ENCODE assay signal across 22 mouse cellular contexts in genomic region chr19:60905477-60905876, GRCm38 (mm10). TPM values are rescaled to one million over a fixed set of nuclear protein-coding genes. Genes with fewer than 3 reads are reported as not detected.
A peak's percentile ranks its signal among the peaks of the same experiment; 100 is the strongest.
DNase-seq lines count a peak whose midpoint lies in the region; ATAC-seq and TF ChIP-seq lines count a peak whose summit lies in the region.
"Had no signal": no experiment of that assay in that cellular context is flagged by ENCODE, and none has a peak within 500 bp of the region (broad histone marks: within the 10 kb centered on the region; RNA-seq: fewer than 3 reads in every experiment).

No protein-coding gene starts in this region.

- no peak overlapping the region for H3K4me3 ChIP-seq in MEL (ENCODE audit: control insufficient read depth in 1 of 2, insufficient read depth in 1 of 2, low read depth in 2 of 2, low read length in 2 of 2)
- H3K4me3 ChIP-seq: embryonic facial prominence, embryonic 10.5 days; embryonic facial prominence, embryonic 12.5 days; forebrain, embryonic 13.5 days; forebrain, embryonic 15.5 days had no signal

- intact Hi-C loops in heart, postnatal 36 days (cut with DNase I): no loop called here

- TF ChIP-seq EP300 in MEL (IDR thresholded peaks at IDR 0.05; ENCODE audit: low read depth in 1 of 2, low read length in 2 of 2): peak in 1 of 2 experiments; percentile 19; a peak in 1 of 4 replicates

- TF ChIP-seq RAD21 in MEL (IDR thresholded peaks at IDR 0.05; ENCODE audit: low read depth, low read length): no peak

- no peaks in the 10 kb centered on the region for H3K79me2 ChIP-seq in MEL (ENCODE audit: control insufficient read depth, insufficient read depth, low read length, poor library complexity)

- no peak for TF ChIP-seq POLR2A in MEL (IDR thresholded peaks at IDR 0.05; ENCODE audit: control insufficient read depth in 1 of 2, insufficient read depth in 1 of 2, low read depth in 1 of 2, low read length in 2 of 2, poor library complexity in 1 of 2)

- TF ChIP-seq CTCF in MEL (IDR thresholded peaks at IDR 0.05 in 2 of 3, conservative IDR thresholded peaks at IDR 0.05 in 1 of 3; ENCODE audit: control insufficient read depth in 1 of 3, insufficient read depth in 1 of 3, low read depth in 2 of 3, low read length in 3 of 3, poor library complexity in 1 of 3, severe bottlenecking in 1 of 3): no peak

- peaks cover 4 to 9% of the 10 kb centered on the region in 2 experiments for H3K4me1 ChIP-seq in MEL (ENCODE audit: control insufficient read depth in 1 of 2, insufficient read depth in 2 of 2, low read length in 2 of 2)
- H3K4me1 ChIP-seq: embryonic facial prominence, embryonic 12.5 days; forebrain, embryonic 13.5 days; forebrain, embryonic 15.5 days had no signal

- ATAC-seq in megakaryocyte-erythroid progenitor cell, adult 5-6 weeks (replicated peaks; ENCODE audit: low FRiP score, low TSS enrichment, poor library complexity, severe bottlenecking): peak; percentile 82
- ATAC-seq in inflammation-experienced regulatory T-cells, adult 6 months: no peak
- ATAC-seq: CD4-positive, CD25-positive, alpha-beta regulatory T cell, adult 4 months; forebrain, embryonic 13.5 days; forebrain, embryonic 15.5 days; forebrain, postnatal 0 days had no signal

- no peak overlapping the region for H3K9ac ChIP-seq in MEL (ENCODE audit: control insufficient read depth, low read depth, low read length, poor library complexity, severe bottlenecking)
- H3K9ac ChIP-seq: embryonic facial prominence, embryonic 12.5 days; forebrain, embryonic 13.5 days; forebrain, embryonic 15.5 days; forebrain, postnatal 0 days had no signal

- H3K36me3 ChIP-seq in MEL (ENCODE audit: control insufficient read depth in 1 of 2, insufficient read depth in 2 of 2, low read length in 2 of 2): peaks cover 0 to 8% of the 10 kb centered on the region in 2 experiments; a peak in 2 of 4 replicates
- H3K36me3 ChIP-seq: embryonic facial prominence, embryonic 10.5 days; embryonic facial prominence, embryonic 12.5 days; forebrain, embryonic 15.5 days; G1E had no signal

- DNase-seq in heart, adult 11 months: peak; percentile 56
- DNase-seq in heart, postnatal 36 days: no peak
- peak; percentile 30 for DNase-seq in MEL (ENCODE audit: low read depth, low spot score)
- DNase-seq: adrenal gland, adult 2 months; adrenal gland, postnatal 10 days; adrenal gland, postnatal 25 days; B cell, adult 2 months; cerebellum, adult 11 months; cerebellum, adult 18-20 months; cerebellum, adult 9-10 months; cerebellum, postnatal 10 days; cerebellum, postnatal 25 days; forebrain, postnatal 0 days had no signal

- no peaks in the 10 kb centered on the region for H3K9me3 ChIP-seq in MEL (replicated peaks; ENCODE audit: insufficient read depth, low read length)
- H3K9me3 ChIP-seq: embryonic facial prominence, embryonic 10.5 days; embryonic facial prominence, embryonic 12.5 days; forebrain, embryonic 13.5 days; forebrain, embryonic 15.5 days; G1E had no signal

- no peak overlapping the region for H3K27ac ChIP-seq in MEL (ENCODE audit: control insufficient read depth, low read depth, low read length)
- H3K27ac ChIP-seq: embryonic facial prominence, embryonic 10.5 days; embryonic facial prominence, embryonic 12.5 days; forebrain, embryonic 13.5 days; forebrain, embryonic 15.5 days had no signal

- no peaks in the 10 kb centered on the region for H3K27me3 ChIP-seq in MEL (ENCODE audit: control insufficient read depth in 1 of 2, insufficient read depth in 2 of 2, low read length in 2 of 2)
- H3K27me3 ChIP-seq: CH12.LX; embryonic facial prominence, embryonic 12.5 days; forebrain, embryonic 13.5 days; forebrain, embryonic 15.5 days had no signal

TF ChIP-seq in MEL, 35 proteins besides CTCF, POLR2A, EP300 and RAD21:
- TF ChIP-seq GATA1 (IDR thresholded peaks at IDR 0.05; ENCODE audit: low read depth, low read length) (peak; percentile 23; the same call in 1 of the 2 replicates), CHD2 (IDR thresholded peaks at IDR 0.05; ENCODE audit: low read length) (no peak)
TF ChIP-seq in MEL: peak in this region for 1.

RNA-seq across cellular contexts. Expression of gene Grk5, which starts 15.9 kb away (rescaled TPM):
- 10 to 100 TPM; 20.9 to 29.6 TPM for total RNA-seq in heart, postnatal 36 days (2021)
- total RNA-seq in MEL (2012; rRNA removed): 3.3 and 4.2 TPM in 2 replicates
- polyA plus RNA-seq in MEL (2012; ENCODE audit: insufficient read depth in 1 of 2, insufficient read length in 2 of 2, low read depth in 1 of 2, low replicate concordance in 2 of 2, missing spikeins in 1 of 2): 1 to 10 TPM in 1 of 2 experiments, not detected in 1; 8.1 TPM
- 1.4 and 1.9 TPM in 2 replicates for total RNA-seq in megakaryocyte-erythroid progenitor cell, adult 5-6 weeks (2014; fragmentation: Nextera tagmentation)
- 2.1 and 4.0 TPM in 2 replicates for total RNA-seq in megakaryocyte-erythroid progenitor cell, adult 5-6 weeks (2017)
- 1 to 10 TPM; 2.3 to 4.8 (median 2.4) TPM for polyA plus RNA-seq in inflammation-experienced regulatory T-cells, adult 6 months (2017; shearing (Covaris generic))

RNA-seq across cellular contexts. Expression of gene Prdx3, which starts 31.1 kb away (rescaled TPM):
- total RNA-seq in heart, postnatal 36 days (2021): 100 to 1,000 TPM; 377 to 409 TPM
- total RNA-seq in MEL (2012; rRNA removed): 267 and 271 TPM in 2 replicates
- polyA plus RNA-seq in MEL (2012; ENCODE audit: insufficient read depth in 1 of 2, insufficient read length in 2 of 2, low read depth in 1 of 2, low replicate concordance in 2 of 2, missing spikeins in 1 of 2): 100 to 1,000 TPM in 1 of 2 experiments, not detected in 1; 332 TPM
- total RNA-seq in megakaryocyte-erythroid progenitor cell, adult 5-6 weeks (2014; fragmentation: Nextera tagmentation): 200 and 207 TPM in 2 replicates
- 228 and 245 TPM in 2 replicates for total RNA-seq in megakaryocyte-erythroid progenitor cell, adult 5-6 weeks (2017)
- polyA plus RNA-seq in inflammation-experienced regulatory T-cells, adult 6 months (2017; shearing (Covaris generic)): 100 to 1,000 TPM; 118 to 143 (median 121) TPM

RNA-seq across cellular contexts. Expression of gene Sfxn4, which starts 44.2 kb away (rescaled TPM):
- 1 to 10 TPM; 7.2 TPM for total RNA-seq in heart, postnatal 36 days (2021)
- 0.85 and 1.3 TPM in 2 replicates for total RNA-seq in MEL (2012; rRNA removed)
- 1 to 10 TPM in 1 of 2 experiments, not detected in 1; 9.3 TPM for polyA plus RNA-seq in MEL (2012; ENCODE audit: insufficient read depth in 1 of 2, insufficient read length in 2 of 2, low read depth in 1 of 2, low replicate concordance in 2 of 2, missing spikeins in 1 of 2)
- total RNA-seq in megakaryocyte-erythroid progenitor cell, adult 5-6 weeks (2014; fragmentation: Nextera tagmentation): 2.4 and 3.2 TPM in 2 replicates
- 2.8 and 4.2 TPM in 2 replicates for total RNA-seq in megakaryocyte-erythroid progenitor cell, adult 5-6 weeks (2017)
- polyA plus RNA-seq in inflammation-experienced regulatory T-cells, adult 6 months (2017; shearing (Covaris generic)): 1 to 10 TPM; 3.8 to 9.3 (median 6.0) TPM

Comparison
In these comparisons a context has a peak if more than half of its experiments do, and no peak if none do; other contexts are left out.
1. DNase-seq: peak in heart, adult 11 months (single experiment) and MEL (single experiment); none in heart, postnatal 36 days (0 of 2).